Mouse (Mus musculus): Measurements from ENCODE around the gene Vac14.

- no peak for TF ChIP-seq CTCF (IDR thresholded peaks at IDR 0.05; ENCODE audit: extremely low read depth, insufficient read depth, low read length)
- TF ChIP-seq POLR2A (IDR thresholded peaks at IDR 0.05; ENCODE audit: extremely low read depth, insufficient read depth, low read length), result no peak
These were observed 94.7 kb downstream of the Vac14 start for GRCm38 (mm10) chr8:110713073-110713472.
